Mouse (Mus musculus) gastrocnemius, adult 2 months (tissue): ENCODE measurements at regions not wholly inside any gene's neighbourhood (a gene's known extent, or its start where the extent isn't known, plus 50 kb on each side); places are given as distances from the start of the nearest gene placed in this dataset.
"Not testable (repeated sequence)": the region's sequence is repeated elsewhere in the genome, so short reads cannot be mapped to it uniquely, and the experiment has no call there.

Experiments
- DNase-seq: peaks from one replicate; pipeline ENCODE4 v3.0.0; 2022
- H3K27ac ChIP-seq: fragments of 200-600 bp; 2 replicates; pipeline ENCODE4 v1.8.1; 2022; ENCODE audit warnings: mild to moderate bottlenecking
- H3K4me3 ChIP-seq: fragments of 200-600 bp; 2 replicates; pipeline ENCODE4 v1.8.1; 2022; ENCODE audit warnings: mild to moderate bottlenecking, moderate library complexity
- CTCF ChIP-seq: fragments of 200-600 bp; IDR thresholded peaks from 2 replicates; pipeline ENCODE4 v1.8.1; 2022; ENCODE audit warnings: antibody characterized with exemption, mild to moderate bottlenecking, moderate library complexity
- intact Hi-C: fragments of 180-260 bp; cut with DNase I; formaldehyde crosslinking; loops from one replicate; pipeline ENCODE4 v1.15.1; 2025

- intact Hi-C loops: no loop called here
- TF ChIP-seq CTCF: no peak
- H3K4me3 ChIP-seq: no peak overlapping the region
- DNase-seq: no peak
- no peak overlapping the region for H3K27ac ChIP-seq
Observed at GRCm38 (mm10) chr15:37097426-37097825, 89.9 kb upstream of the Zfp706 start.

GRCm38 (mm10) chr15:37091171-37091570 is 83.6 kb upstream of the Zfp706 start:
- H3K27ac ChIP-seq, DNase-seq, intact Hi-C loops, H3K4me3 ChIP-seq: not testable (repeated sequence)

- no peak overlapping the region for H3K27ac ChIP-seq
- intact Hi-C loops: no loop called here
- no peak overlapping the region for H3K4me3 ChIP-seq
- no peak; the same call in 1 of the 2 replicates for TF ChIP-seq CTCF
- DNase-seq: no peak
Observed at GRCm38 (mm10) chr15:37083726-37084125, 76.2 kb upstream of the Zfp706 start.

- Histone ChIP-seq H3K27ac (no peak overlapping the region), H3K4me3 (no peak overlapping the region)
- no peak for TF ChIP-seq CTCF
- intact Hi-C loops: no loop called here
- no peak for DNase-seq
Observed at GRCm38 (mm10) chr15:37081836-37082235, 74.3 kb upstream of the Zfp706 start.

- DNase-seq: no peak
- H3K27ac ChIP-seq: no peak overlapping the region
- intact Hi-C loops: no loop called here
- no peak for TF ChIP-seq CTCF
- no peak overlapping the region for H3K4me3 ChIP-seq
Observed at GRCm38 (mm10) chr15:37080931-37081330, 73.4 kb upstream of the Zfp706 start.

GRCm38 (mm10) chr15:37080395-37080794 is 72.8 kb upstream of the Zfp706 start:
- Histone ChIP-seq H3K27ac (no peak overlapping the region), H3K4me3 (no peak overlapping the region)
- no peak for TF ChIP-seq CTCF
- no peak for DNase-seq
- intact Hi-C loops: no loop called here

GRCm38 (mm10) chr15:37074207-37074606 is 66.6 kb upstream of the Zfp706 start:
- H3K27ac ChIP-seq, H3K4me3 ChIP-seq, DNase-seq, intact Hi-C loops: not testable (repeated sequence)

GRCm38 (mm10) chr15:37072202-37072862 is 64.8 kb upstream of the Zfp706 start:
- intact Hi-C loops: no loop called here
- H3K27ac ChIP-seq: no peak overlapping the region
- TF ChIP-seq CTCF: no peak
- DNase-seq: no peak
- H3K4me3 ChIP-seq: no peak overlapping the region

- no peak overlapping the region for H3K27ac ChIP-seq
- no peak overlapping the region for H3K4me3 ChIP-seq
- intact Hi-C loops: no loop called here
- no peak for DNase-seq
- no peak for TF ChIP-seq CTCF
Observed at GRCm38 (mm10) chr15:37070188-37070587, 62.6 kb upstream of the Zfp706 start.

GRCm38 (mm10) chr15:37067326-37067725 is 59.8 kb upstream of the Zfp706 start:
- no peak overlapping the region for H3K27ac ChIP-seq
- no peak for DNase-seq
- intact Hi-C loops: no loop called here
- no peak overlapping the region for H3K4me3 ChIP-seq
- no peak for TF ChIP-seq CTCF

- no peak for TF ChIP-seq CTCF
- Histone ChIP-seq H3K27ac (no peak overlapping the region), H3K4me3 (no peak overlapping the region)
- DNase-seq: no peak
- intact Hi-C loops: no loop called here
Observed at GRCm38 (mm10) chr15:37065926-37066550, 58.5 kb upstream of the Zfp706 start.

GRCm38 (mm10) chr15:37065408-37065807 is 57.8 kb upstream of the Zfp706 start:
- intact Hi-C loops: no loop called here
- TF ChIP-seq CTCF: no peak
- no peak for DNase-seq
- H3K27ac ChIP-seq: no peak overlapping the region
- no peak overlapping the region for H3K4me3 ChIP-seq

- H3K4me3 ChIP-seq: no peak overlapping the region
- no peak for DNase-seq
- intact Hi-C loops: no loop called here
- no peak overlapping the region for H3K27ac ChIP-seq
- no peak for TF ChIP-seq CTCF
Observed at GRCm38 (mm10) chr15:37063781-37064383, 56.3 kb upstream of the Zfp706 start.

GRCm38 (mm10) chr15:37062585-37062984 is 55.0 kb upstream of the Zfp706 start:
- intact Hi-C loops: no loop called here
- H3K4me3 ChIP-seq: no peak overlapping the region
- TF ChIP-seq CTCF: no peak
- H3K27ac ChIP-seq: no peak overlapping the region
- DNase-seq: no peak
